Mouse (Mus musculus): ENCODE measurements around the gene Rftn1. TPM values are rescaled to one million over a fixed set of nuclear protein-coding genes. Genes with fewer than 3 reads are reported as not detected.

Gene Rftn1
- polyA plus RNA-seq, 1 experiment: not detected

DNA sequence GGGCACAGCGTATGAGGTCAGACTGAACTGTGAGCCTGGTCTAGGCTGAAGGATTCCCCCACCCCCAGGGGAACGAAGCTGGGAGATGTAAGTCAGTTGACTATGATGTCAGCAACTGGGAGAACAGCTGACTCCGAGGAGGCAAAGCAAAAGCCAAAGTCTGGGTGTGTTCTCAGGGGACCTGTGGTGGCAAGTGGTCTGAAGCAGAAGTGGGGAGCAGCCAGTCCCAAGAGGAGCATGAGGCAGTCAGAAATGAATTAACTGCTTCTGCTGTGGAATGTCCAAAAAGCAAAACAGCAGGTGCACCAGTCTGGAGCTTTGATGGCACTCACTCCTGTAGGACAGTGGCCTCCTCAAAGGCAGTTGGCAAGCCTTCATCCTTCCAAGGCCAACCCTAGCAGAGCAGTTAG is 7.9 kb downstream of the Rftn1 start:
- TF ChIP-seq CTCF (IDR thresholded peaks at IDR 0.05; ENCODE audit: insufficient read depth, low read depth, low read length): no peak
- TF ChIP-seq POLR2A (IDR thresholded peaks at IDR 0.05; ENCODE audit: insufficient read depth, low read depth, low read length): no peak
- H3K4me3 ChIP-seq (ENCODE audit: insufficient read depth, low read depth, low read length): no peak overlapping the region
- WGBS: 71% methylated on average over 3 of the region's 3 CpGs
- no peaks in the 10 kb centered on the region for H3K4me1 ChIP-seq (ENCODE audit: control insufficient read depth, insufficient read depth, low read length)
- H3K27ac ChIP-seq (ENCODE audit: insufficient read depth, low read depth, low read length): no peak overlapping the region

DNA sequence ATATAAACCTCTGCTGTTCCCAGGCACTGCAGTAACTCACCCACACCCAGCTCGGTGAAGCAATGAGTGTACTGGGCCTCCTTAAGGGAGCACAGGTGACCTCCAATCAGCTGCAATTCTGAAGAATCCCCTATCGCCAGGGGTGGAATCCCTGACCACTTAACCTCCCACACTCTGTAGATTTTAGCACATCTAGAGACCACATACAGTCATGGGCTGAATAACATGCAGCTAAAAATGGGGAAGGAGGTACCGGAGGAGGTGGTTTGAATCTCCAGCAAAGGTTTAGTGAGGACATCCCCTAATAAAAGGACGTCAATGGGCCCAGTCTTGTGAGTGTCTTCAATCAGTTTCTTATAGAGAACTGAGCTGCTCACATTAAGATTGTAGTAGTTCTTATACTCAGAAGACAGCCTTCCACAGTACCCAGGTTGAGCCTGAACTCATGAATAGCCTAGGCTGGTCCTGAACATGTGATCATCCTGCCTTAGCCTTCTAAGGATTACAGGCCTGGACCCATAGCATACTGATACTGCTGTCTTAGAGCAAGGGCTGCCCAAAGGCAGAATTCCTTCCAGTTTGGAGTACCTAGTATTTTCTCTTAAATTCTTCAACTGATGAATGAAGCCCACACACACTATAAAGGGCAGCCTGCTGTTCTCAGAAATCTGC is 9.4 kb downstream of the Rftn1 start:
- no peak overlapping the region for H3K4me3 ChIP-seq (ENCODE audit: insufficient read depth, low read depth, low read length)
- WGBS: 96% methylated on average over 4 of the region's 4 CpGs
- no peak overlapping the region for H3K27ac ChIP-seq (ENCODE audit: insufficient read depth, low read depth, low read length)
- no peak for TF ChIP-seq POLR2A (IDR thresholded peaks at IDR 0.05; ENCODE audit: insufficient read depth, low read depth, low read length)
- no peak for TF ChIP-seq CTCF (IDR thresholded peaks at IDR 0.05; ENCODE audit: insufficient read depth, low read depth, low read length)
- no peaks in the 10 kb centered on the region for H3K4me1 ChIP-seq (ENCODE audit: control insufficient read depth, insufficient read depth, low read length)

DNA sequence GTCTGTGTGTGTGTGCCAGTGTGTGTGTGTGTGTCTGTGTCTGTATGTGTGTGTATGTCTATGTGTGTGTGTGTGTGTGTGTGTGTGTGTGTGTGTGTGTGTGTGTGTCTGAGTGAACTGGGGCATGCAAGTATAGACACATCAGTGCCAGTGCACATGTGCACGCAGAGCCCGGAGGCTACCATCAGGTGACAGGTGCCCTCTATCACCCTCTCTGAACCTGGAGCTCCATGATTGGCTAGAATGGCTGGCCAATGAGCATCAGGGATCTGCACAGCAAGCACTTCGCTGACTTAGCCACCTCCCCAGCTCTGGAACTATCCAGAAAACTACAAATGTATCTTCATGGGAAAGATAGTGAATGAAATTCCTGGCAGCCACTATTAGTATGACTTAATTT is 16.7 kb downstream of the Rftn1 start:
- TF ChIP-seq POLR2A (IDR thresholded peaks at IDR 0.05; ENCODE audit: insufficient read depth, low read depth, low read length) (no peak), CTCF (IDR thresholded peaks at IDR 0.05; ENCODE audit: insufficient read depth, low read depth, low read length) (no peak)
- Histone ChIP-seq H3K4me3 (ENCODE audit: insufficient read depth, low read depth, low read length) (no peak overlapping the region), H3K4me1 (ENCODE audit: control insufficient read depth, insufficient read depth, low read length) (no peaks in the 10 kb centered on the region; the same call in 1 of the 2 replicates), H3K27ac (ENCODE audit: insufficient read depth, low read depth, low read length) (no peak overlapping the region)
- 93% methylated on average over 3 of the region's 3 CpGs for WGBS

DNA sequence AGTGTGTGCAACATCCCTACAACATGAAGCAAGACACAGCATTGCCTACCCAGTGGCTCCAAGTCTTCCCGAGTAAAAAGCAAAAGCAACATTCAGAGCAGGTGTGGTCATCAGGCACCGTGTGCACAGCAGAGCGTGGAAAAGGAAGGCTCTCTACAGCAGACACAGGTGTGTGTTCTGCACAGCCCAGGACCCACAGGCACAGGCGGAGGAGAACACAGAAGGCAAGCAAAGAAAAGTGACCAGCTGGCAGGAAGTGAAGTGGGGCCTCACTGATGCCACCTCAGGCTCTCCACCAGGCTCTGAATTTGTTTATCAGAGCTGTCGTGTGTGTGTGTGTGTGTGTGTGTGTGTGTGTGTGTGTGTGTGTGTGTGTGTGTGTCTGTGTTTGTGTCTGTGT is 17.1 kb downstream of the Rftn1 start:
- WGBS: 94% methylated on average over 5 of the region's 5 CpGs
- TF ChIP-seq CTCF (IDR thresholded peaks at IDR 0.05; ENCODE audit: insufficient read depth, low read depth, low read length) (no peak), POLR2A (IDR thresholded peaks at IDR 0.05; ENCODE audit: insufficient read depth, low read depth, low read length) (no peak)
- H3K4me3 ChIP-seq (ENCODE audit: insufficient read depth, low read depth, low read length): no peak overlapping the region
- no peak overlapping the region for H3K27ac ChIP-seq (ENCODE audit: insufficient read depth, low read depth, low read length)
- no peaks in the 10 kb centered on the region; the same call in 1 of the 2 replicates for H3K4me1 ChIP-seq (ENCODE audit: control insufficient read depth, insufficient read depth, low read length)

DNA sequence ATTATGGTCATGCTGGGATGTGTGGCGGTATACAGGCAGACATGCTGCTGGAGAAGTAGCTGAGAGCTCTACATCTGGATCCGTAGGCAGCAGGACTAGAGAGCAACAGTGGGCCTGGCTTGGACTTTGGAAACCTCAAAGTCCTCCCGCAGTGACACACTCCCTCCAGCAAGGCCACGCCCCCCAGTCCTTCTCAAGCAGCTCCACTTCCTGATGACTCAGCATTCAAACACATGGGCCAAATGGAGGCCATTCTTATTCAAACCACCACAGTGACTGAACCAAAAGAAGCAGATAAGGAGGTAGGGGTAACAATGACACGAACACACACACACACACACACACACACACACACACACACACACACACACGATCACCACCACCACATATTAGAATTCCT is 17.7 kb downstream of the Rftn1 start:
- 95% methylated on average over 6 of the region's 6 CpGs for WGBS
- H3K4me3 ChIP-seq (ENCODE audit: insufficient read depth, low read depth, low read length): no peak overlapping the region
- no peak for TF ChIP-seq CTCF (IDR thresholded peaks at IDR 0.05; ENCODE audit: insufficient read depth, low read depth, low read length)
- no peak for TF ChIP-seq POLR2A (IDR thresholded peaks at IDR 0.05; ENCODE audit: insufficient read depth, low read depth, low read length)
- no peak overlapping the region for H3K27ac ChIP-seq (ENCODE audit: insufficient read depth, low read depth, low read length)
- H3K4me1 ChIP-seq (ENCODE audit: control insufficient read depth, insufficient read depth, low read length): no peaks in the 10 kb centered on the region; the same call in 1 of the 2 replicates

DNA sequence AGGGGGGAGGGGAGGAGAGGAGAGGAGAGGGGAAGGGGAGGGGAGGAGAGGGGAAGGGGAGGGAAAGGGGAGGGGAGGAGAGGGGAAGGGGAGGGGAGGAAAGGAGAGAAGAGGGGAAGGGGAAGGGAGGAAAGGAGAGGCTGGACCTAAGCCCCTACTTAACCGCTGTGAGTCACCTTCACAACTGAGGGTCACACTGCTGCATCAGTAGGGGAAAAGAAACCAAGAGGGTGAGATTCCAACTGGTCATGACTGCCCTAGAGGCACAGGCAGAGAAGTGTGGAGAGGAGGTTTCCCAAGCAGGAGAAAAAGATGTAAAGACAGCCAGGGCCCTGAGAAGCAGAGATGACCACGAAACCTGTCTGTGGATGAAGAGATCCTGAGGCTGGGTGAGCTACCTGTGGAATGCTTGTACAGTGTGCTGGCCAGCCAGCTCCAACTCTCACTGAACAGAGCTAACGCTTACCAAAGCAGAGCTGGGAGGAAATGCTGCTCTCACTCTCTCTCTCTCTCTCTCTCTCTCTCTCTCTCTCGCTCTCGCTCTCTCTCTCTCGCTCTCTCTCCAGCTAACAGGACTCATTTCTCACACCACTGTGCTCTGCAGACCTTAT is 19.4 kb downstream of the Rftn1 start:
- Histone ChIP-seq H3K4me1 (ENCODE audit: control insufficient read depth, insufficient read depth, low read length) (no peaks in the 10 kb centered on the region; the same call in 1 of the 2 replicates), H3K4me3 (ENCODE audit: insufficient read depth, low read depth, low read length) (no peak overlapping the region), H3K27ac (ENCODE audit: insufficient read depth, low read depth, low read length) (no peak overlapping the region)
- 64% methylated on average over 6 of the region's 6 CpGs for WGBS
- TF ChIP-seq CTCF (IDR thresholded peaks at IDR 0.05; ENCODE audit: insufficient read depth, low read depth, low read length) (no peak), POLR2A (IDR thresholded peaks at IDR 0.05; ENCODE audit: insufficient read depth, low read depth, low read length) (no peak)

DNA sequence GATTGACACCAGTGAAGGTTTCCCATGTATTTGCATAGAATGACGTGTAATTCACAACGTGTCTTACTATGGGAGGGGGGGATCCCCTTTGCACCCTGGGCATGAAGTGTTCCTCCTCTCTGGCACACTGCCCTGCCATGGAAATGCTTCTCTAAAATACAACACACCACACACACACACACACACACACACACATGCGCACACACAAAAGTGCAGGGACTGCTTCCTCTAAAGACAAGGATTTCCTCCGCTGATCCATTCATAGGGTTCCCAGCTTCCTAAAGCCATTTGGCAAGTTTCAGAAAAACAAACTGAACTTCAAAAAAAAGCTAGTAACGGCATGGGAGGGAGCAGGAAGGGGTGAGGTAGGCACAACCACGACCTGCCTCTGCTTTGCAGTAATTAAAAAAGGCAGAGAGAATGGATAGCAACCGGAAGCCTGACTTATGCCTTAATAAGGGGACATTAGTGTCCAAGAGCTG is 20.5 kb downstream of the Rftn1 start:
- Histone ChIP-seq H3K4me3 (ENCODE audit: insufficient read depth, low read depth, low read length) (no peak overlapping the region), H3K4me1 (ENCODE audit: control insufficient read depth, insufficient read depth, low read length) (no peaks in the 10 kb centered on the region; the same call in 1 of the 2 replicates), H3K27ac (ENCODE audit: insufficient read depth, low read depth, low read length) (no peak overlapping the region)
- TF ChIP-seq CTCF (IDR thresholded peaks at IDR 0.05; ENCODE audit: insufficient read depth, low read depth, low read length) (no peak), POLR2A (IDR thresholded peaks at IDR 0.05; ENCODE audit: insufficient read depth, low read depth, low read length) (no peak)
- 42% methylated on average over 7 of the region's 7 CpGs for WGBS

DNA sequence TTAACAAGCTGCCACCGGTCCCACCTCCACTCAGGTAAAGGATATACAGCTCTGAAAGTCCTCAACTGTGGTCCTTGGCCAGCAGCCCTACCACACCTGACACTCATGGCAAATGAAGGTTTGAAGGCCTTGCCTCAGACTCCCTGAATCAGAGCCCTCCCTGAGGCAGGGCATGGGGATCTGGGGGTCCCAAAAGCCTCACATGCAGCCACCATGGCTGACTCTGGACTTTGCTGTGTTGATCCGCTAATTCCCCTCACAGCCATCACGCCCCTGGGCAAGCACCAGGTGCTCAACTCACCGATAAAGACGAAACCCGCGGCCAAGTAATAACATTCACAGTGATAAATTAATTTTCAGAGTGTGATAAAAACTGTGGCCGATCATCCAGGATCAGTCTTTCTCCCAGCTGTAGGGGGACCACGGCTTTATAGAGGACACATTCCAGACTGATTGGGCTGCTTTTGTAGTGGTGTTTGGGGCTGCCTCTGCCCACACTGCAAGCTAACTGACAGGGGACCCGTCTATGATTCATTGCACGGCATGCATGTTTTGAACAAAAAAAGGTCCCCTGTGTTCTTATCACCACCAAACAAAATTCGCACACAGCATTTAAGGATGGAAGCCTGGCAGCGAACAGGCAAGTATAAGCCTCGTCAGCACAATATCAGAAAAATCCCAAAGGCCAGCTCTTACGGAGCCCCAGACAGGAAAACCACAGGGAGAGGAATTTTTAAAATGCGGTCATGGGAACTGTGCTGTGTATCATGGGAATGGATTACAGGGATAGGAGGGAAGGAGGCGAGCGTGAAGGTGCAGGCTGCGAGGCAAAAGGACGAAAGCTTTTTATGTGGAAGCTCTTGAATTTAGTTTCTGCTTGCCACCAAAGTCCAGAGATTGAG is 29.3 kb downstream of the Rftn1 start:
- Histone ChIP-seq H3K27ac (ENCODE audit: insufficient read depth, low read depth, low read length) (no peak overlapping the region), H3K4me1 (ENCODE audit: control insufficient read depth, insufficient read depth, low read length) (no peaks in the 10 kb centered on the region), H3K4me3 (ENCODE audit: insufficient read depth, low read depth, low read length) (no peak overlapping the region)
- no peak for TF ChIP-seq POLR2A (IDR thresholded peaks at IDR 0.05; ENCODE audit: insufficient read depth, low read depth, low read length)
- no peak for TF ChIP-seq CTCF (IDR thresholded peaks at IDR 0.05; ENCODE audit: insufficient read depth, low read depth, low read length)
- 83% methylated on average over 20 of the region's 20 CpGs for WGBS
